11 mouse cellular contexts compared by ENCODE assay signal in the genomic region with DNA sequence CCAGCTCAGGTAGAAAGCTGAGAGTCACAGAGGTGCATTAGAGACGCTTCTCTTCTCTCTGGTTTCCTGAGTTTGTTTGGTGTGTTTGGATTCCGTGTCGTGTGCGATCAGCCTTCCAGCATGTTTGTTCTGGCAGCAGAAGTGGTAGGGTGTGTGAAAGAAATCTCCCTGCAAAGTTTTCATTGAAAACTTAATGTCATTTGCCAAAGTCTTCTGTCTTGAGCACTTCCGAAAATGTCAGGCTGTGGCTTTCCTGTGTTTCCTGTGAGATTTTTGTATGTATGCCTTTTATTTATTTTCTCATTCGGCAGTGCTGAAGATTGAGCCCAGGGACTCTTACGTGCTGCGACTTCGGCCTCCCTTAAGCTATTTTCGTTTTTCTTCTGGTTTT. TPM values are rescaled to one million over a fixed set of nuclear protein-coding genes. Genes with fewer than 3 reads are reported as not detected.
A peak's percentile ranks its signal among the peaks of the same experiment; 100 is the strongest.
DNase-seq lines count a peak whose midpoint lies in the region; ATAC-seq and TF ChIP-seq lines count a peak whose summit lies in the region.
"Had no signal": no experiment of that assay in that cellular context is flagged by ENCODE, and none has a peak within 500 bp of the region (broad histone marks: within the 10 kb centered on the region; RNA-seq: fewer than 3 reads in every experiment).

No protein-coding gene starts in this region.

- H3K36me3 ChIP-seq in lung, embryonic 14.5 days (ENCODE audit: insufficient read depth) = no peaks in the 10 kb centered on the region
- H3K36me3 ChIP-seq in stomach, embryonic 16.5 days (ENCODE audit: control insufficient read depth, insufficient read depth, low read length) = no peaks in the 10 kb centered on the region
- H3K36me3 ChIP-seq in midbrain, postnatal 0 days (ENCODE audit: insufficient read depth, low read length) = no peaks in the 10 kb centered on the region
- H3K36me3 ChIP-seq: forebrain, embryonic 10.5 days had no signal

- H3K4me3 ChIP-seq in lung, embryonic 14.5 days (ENCODE audit: low read depth, low read length) = no peak overlapping the region
- no peak overlapping the region for H3K4me3 ChIP-seq in stomach, embryonic 16.5 days (replicated peaks; ENCODE audit: low read length)
- no peak overlapping the region for H3K4me3 ChIP-seq in midbrain, postnatal 0 days (ENCODE audit: low read depth, low read length)
- H3K4me3 ChIP-seq: forebrain, embryonic 10.5 days had no signal

- no peaks in the 10 kb centered on the region for H3K27me3 ChIP-seq in lung, embryonic 14.5 days (ENCODE audit: insufficient read depth, low read length)
- H3K27me3 ChIP-seq in stomach, embryonic 16.5 days (ENCODE audit: control insufficient read depth, insufficient read depth, low read length) = no peaks in the 10 kb centered on the region
- H3K27me3 ChIP-seq in midbrain, postnatal 0 days (ENCODE audit: insufficient read depth, low read length) = no peaks in the 10 kb centered on the region

- 36% methylated on average over 10 of the region's 10 CpGs for WGBS in lung, embryonic 14.5 days
- 33% methylated on average over 10 of the region's 10 CpGs for WGBS in stomach, embryonic 16.5 days
- WGBS in midbrain, postnatal 0 days = 67% methylated on average over 10 of the region's 10 CpGs

- DNase-seq in heart, adult 11 months = peak; percentile 90
- no peak for DNase-seq in heart, postnatal 4 days
- DNase-seq in lung, embryonic 14.5 days = no peak
- no peak for DNase-seq in lung, postnatal 10 days
- DNase-seq in heart, postnatal 10 days = peak; percentile 33 to 36
- no peak for DNase-seq in midbrain, postnatal 0 days (ENCODE audit: low spot score)
- no peak for DNase-seq in retina, postnatal 1 day
- DNase-seq: adrenal gland, adult 8-10 months had no signal

- peak overlapping the region; percentile 19; the same call in 1 of the 2 replicates for H3K27ac ChIP-seq in lung, embryonic 14.5 days (ENCODE audit: low read depth)
- peak overlapping the region; percentile 69 for H3K27ac ChIP-seq in stomach, embryonic 16.5 days (ENCODE audit: low read length)
- no peak overlapping the region for H3K27ac ChIP-seq in midbrain, postnatal 0 days (ENCODE audit: low read depth, low read length)
- H3K27ac ChIP-seq: forebrain, embryonic 10.5 days had no signal

- no peak overlapping the region for H3K4me2 ChIP-seq in lung, embryonic 14.5 days
- no peak overlapping the region for H3K4me2 ChIP-seq in stomach, embryonic 16.5 days (ENCODE audit: low read depth, low read length)
- H3K4me2 ChIP-seq in midbrain, postnatal 0 days (ENCODE audit: low read depth, low read length, poor library complexity, severe bottlenecking) = no peak overlapping the region

- TF ChIP-seq CTCF in lung, embryonic 14.5 days (IDR thresholded peaks at IDR 0.05; ENCODE audit: low read depth) = no peak
- no peak for TF ChIP-seq CTCF in midbrain, postnatal 0 days (IDR thresholded peaks at IDR 0.05)

- no peak overlapping the region for H3K9ac ChIP-seq in lung, embryonic 14.5 days
- no peak overlapping the region for H3K9ac ChIP-seq in stomach, embryonic 16.5 days (ENCODE audit: low read length)
- no peak overlapping the region for H3K9ac ChIP-seq in midbrain, postnatal 0 days (replicated peaks; ENCODE audit: low read length, poor library complexity, severe bottlenecking)

- no peaks in the 10 kb centered on the region for H3K4me1 ChIP-seq in lung, embryonic 14.5 days (ENCODE audit: insufficient read depth)
- peaks cover 14% of the 10 kb centered on the region; the same call in 1 of the 2 replicates for H3K4me1 ChIP-seq in stomach, embryonic 16.5 days (ENCODE audit: control insufficient read depth, insufficient read depth, low read length)
- no peaks in the 10 kb centered on the region for H3K4me1 ChIP-seq in midbrain, postnatal 0 days (ENCODE audit: insufficient read depth, low read length)
- H3K4me1 ChIP-seq: forebrain, embryonic 10.5 days had no signal

- ATAC-seq in lung, embryonic 14.5 days (ENCODE audit: insufficient read depth) = no peak
- ATAC-seq in stomach, embryonic 16.5 days (ENCODE audit: insufficient read depth, low FRiP score) = no peak
- ATAC-seq in midbrain, postnatal 0 days (ENCODE audit: low FRiP score) = no peak
- ATAC-seq: inflammation-experienced regulatory T-cells, adult 6 months had no signal

- intact Hi-C loops in heart, postnatal 10 days (cut with DNase I) = no loop called here

- no peaks in the 10 kb centered on the region for H3K9me3 ChIP-seq in lung, embryonic 14.5 days (ENCODE audit: low read depth, low read length)
- H3K9me3 ChIP-seq in stomach, embryonic 16.5 days (replicated peaks; ENCODE audit: control insufficient read depth, low read length) = no peaks in the 10 kb centered on the region
- H3K9me3 ChIP-seq in midbrain, postnatal 0 days (ENCODE audit: low read length) = no peaks in the 10 kb centered on the region
- H3K9me3 ChIP-seq: forebrain, embryonic 10.5 days had no signal

RNA-seq across cellular contexts. Expression of a gene that starts 19.1 kb away (rescaled TPM):
- total RNA-seq in heart, postnatal 4 days (2021) = 10 to 100 TPM in 1 of 2 experiments, 1 to 10 TPM in 1; 9.5 to 10.6 TPM
- polyA plus RNA-seq in lung, embryonic 14.5 days (2014; fragmentation: Nextera tagmentation; extraction: Ambion mirVana) = 2.0 and 2.6 TPM in 2 replicates
- total RNA-seq in heart, postnatal 10 days (2021) = 1 to 10 TPM; 6.4 to 7.9 TPM
- 5.5 and 5.7 TPM in 2 replicates for polyA plus RNA-seq in stomach, embryonic 16.5 days (2015; fragmentation: Nextera tagmentation; extraction: Ambion mirVana)
- total RNA-seq in midbrain, postnatal 0 days (2014; rRNA removed) = 1.8 and 2.5 TPM in 2 replicates
- polyA plus RNA-seq in midbrain, postnatal 0 days (2015; fragmentation: Nextera tagmentation; extraction: Ambion mirVana) = 0.40 and 0.86 TPM in 2 replicates

Comparison
In these comparisons a context has a peak if more than half of its experiments do, and no peak if none do; other contexts are left out.
1. DNase-seq: peak in heart, adult 11 months (single experiment) and heart, postnatal 10 days (2 of 2); none in heart, postnatal 4 days (single experiment), lung, embryonic 14.5 days (single experiment), lung, postnatal 10 days (single experiment), midbrain, postnatal 0 days (single experiment) and retina, postnatal 1 day (single experiment).